Mouse (Mus musculus) cerebellum, postnatal 4 days (tissue): Measurements from ENCODE around the gene Myg1.

Experiments
- DNase-seq, 2 experiments: peaks; one replicate each; pipeline ENCODE4 v3.0.0; 2022; ENCODE audit warnings: low spot score in 2 of 2, mixed read lengths in 1 of 2

Myg1 gene

GRCm38 (mm10) chr15:102383671-102384070 is 52.2 kb downstream of the Myg1 start:
- no peak for DNase-seq

GRCm38 (mm10) chr15:102386640-102387039 is 55.1 kb downstream of the Myg1 start:
- no peak for DNase-seq
